Mouse (Mus musculus): ENCODE results near the gene Mucl3. TPM values are rescaled to one million over a fixed set of nuclear protein-coding genes. Genes with fewer than 3 reads are reported as not detected.

Gene Mucl3
- polyA plus RNA-seq (2017; shearing (Covaris generic)), result 0.15 TPM

DNA sequence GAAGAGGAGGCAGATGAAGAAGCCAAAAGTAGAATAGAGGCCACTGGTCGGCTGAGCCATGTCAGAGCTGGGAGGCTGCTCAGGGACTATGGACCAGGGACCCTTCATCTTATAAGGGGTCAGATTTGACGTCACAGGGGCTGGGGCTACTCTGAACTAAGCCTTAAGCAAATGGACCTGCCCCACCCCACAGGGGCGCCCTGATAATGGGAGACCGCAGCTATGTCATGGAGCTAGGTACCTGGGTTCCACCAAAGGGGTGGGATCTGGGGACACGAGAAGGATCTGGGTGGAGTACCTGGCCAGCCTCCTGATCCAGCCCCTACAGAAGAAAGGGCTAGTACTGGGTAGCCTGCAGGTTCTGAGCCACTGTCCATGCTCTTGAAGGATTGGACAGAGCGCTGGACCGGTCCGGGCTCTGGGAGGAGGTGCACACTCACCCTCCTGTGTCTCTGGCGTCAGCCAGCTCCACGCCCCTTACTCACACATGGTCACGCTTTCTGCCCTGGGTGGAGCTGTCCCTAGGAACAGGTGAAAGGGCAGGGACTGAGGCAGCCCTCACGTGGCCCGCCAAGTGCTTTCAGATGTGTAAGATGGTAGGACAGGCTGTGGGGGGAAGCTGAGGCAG is at the start of gene Mucl3:
Mucl3 (minus strand) TSS at position 87 of the 628 bp plus-strand sequence.

DNA sequence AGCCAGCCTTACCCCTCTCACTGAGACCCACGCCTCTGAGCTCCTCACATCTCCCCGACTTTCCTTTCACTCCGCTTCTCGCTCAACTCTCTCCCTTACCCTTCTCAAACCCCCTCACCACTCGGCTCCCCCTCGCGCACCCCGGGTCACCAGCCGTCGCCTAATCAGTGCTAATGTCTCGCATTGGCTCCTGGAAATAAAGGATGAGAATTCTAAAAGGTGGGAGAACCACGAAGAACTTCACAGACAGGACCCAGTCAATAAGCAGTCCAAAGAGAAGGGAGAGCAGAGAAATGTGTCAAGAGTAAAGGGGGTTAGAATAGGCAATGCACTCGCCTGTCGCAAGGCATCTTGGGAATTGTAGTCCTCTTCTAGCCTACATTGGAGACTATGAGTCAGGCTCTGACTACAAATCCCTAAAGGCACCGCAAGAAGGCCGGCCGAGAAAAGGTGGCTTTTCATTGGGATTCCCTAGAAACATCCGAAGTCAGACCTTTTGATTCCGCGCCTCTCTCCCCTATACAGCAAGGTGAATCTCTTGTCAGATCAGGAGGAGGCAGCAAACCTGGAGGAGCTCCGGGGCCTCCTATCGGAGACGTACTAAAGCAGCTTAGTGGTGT is 30.0 kb upstream of the Mucl3 start, which contains the start of gene Gtf2h4:
Gtf2h4 (minus strand) TSS at position 324 of the 620 bp plus-strand sequence.

DNA sequence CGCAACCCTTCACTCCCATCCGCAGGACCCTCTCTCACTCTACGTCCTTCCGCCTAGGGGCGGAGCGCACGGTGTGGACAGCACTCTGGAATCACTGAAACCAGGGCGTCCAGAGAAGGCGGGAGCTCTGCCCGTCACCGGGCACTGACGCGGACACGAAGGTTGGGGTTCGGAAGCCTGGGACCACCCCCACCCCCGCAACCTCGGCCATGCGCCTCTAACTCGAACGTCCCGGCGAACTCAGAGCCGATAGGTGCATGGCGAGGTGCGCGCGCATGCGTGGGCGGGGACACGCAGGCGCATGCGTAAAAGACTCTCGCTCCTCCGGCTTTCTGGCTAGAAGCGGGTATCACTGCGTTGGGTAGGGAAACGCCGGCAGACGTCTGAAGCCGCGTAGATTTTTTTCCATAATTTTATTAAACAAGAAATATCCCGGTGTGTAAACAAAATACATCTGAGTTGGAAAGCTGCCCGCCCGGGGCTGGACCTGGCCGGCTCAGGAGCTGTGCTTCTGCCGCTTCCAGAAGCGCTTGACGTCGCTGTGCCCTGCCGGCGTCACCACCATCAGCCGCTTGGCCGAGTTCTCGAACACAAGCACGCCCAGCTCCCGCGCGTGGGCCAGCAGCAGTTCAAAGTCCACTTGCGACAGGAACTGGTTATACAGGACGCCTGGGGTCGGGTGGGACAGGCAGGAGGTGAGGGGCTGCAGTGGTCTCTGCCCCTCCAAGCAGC is 24.0 kb upstream of the Mucl3 start, which contains the start of gene Vars2:
Vars2 (minus strand) TSS at position 259 of the 732 bp plus-strand sequence.

DNA sequence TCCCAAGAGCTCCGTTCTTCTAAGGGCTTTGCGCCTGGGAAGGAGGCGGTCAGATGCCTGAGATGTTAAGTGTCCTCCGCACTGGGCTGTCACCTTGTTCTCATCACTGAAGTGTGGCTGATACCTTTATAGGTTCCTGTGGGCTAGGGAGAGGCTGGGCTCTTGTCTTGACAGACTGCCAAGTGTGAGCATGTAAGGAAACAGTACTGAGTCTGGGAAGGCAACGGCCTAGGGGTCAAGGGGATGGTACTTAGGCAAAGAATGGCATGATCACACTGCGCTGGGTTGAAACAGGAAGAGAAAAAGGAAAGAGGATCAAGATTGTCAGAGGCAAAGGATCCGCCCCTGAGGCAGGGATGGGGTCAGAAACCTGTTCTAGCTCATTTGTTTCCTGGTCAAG is 17.0 kb downstream of the Mucl3 start, which contains the start of gene Gm9573:
Gm9573 (minus strand) TSS at position 101 of the 400 bp plus-strand sequence.

DNA sequence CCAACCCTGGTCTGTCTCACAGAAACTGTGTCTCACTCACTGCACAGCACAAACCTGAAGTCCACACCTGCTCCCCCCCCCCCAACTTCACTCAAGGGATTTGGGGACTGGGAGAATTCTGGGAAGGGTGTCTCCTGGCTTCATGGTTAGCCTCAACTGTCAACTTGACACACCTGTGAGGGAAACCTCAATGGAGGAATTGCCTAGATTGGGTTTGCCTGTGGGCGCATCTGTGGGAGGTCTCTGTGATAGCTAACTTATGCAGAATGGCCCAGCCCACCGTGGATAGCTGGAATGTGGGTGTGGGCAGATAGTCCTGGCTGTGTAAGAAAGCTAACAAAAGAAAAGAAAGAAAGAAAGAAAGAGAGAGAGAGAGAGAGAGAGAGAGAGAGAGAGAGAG is 42.2 kb downstream of the Mucl3 start, which contains the start of gene Sfta2:
Sfta2 (plus strand) TSS at position 301 of the 400 bp plus-strand sequence.

Other genes with a start within 250 kb of the Mucl3 start
- gene H2-Q6, start 218.8 kb downstream of the Mucl3 start, polyA plus RNA-seq (2017; shearing (Covaris generic)), result 1,066 TPM
- gene H2-Q7, start 204.5 kb downstream of the Mucl3 start, polyA plus RNA-seq (2017; shearing (Covaris generic)), result 2,802 TPM
- gene H2-Q10, start 173.6 kb downstream of the Mucl3 start, polyA plus RNA-seq (2017; shearing (Covaris generic)), result 30.8 TPM
- gene Pou5f1, start 137.7 kb downstream of the Mucl3 start, polyA plus RNA-seq (2017; shearing (Covaris generic)), result 0.22 TPM
- 22.1 TPM for gene Tcf19, start 126.9 kb downstream of the Mucl3 start, polyA plus RNA-seq (2017; shearing (Covaris generic))
- 13.2 TPM for gene Cchcr1, start 126.6 kb downstream of the Mucl3 start, polyA plus RNA-seq (2017; shearing (Covaris generic))
- not detected for gene Psors1c2, start 110.5 kb downstream of the Mucl3 start, polyA plus RNA-seq (2017; shearing (Covaris generic))
- not detected for gene Cdsn, start 91.6 kb downstream of the Mucl3 start, polyA plus RNA-seq (2017; shearing (Covaris generic))
- not detected for gene 2300002M23Rik, start 76.2 kb downstream of the Mucl3 start, polyA plus RNA-seq (2017; shearing (Covaris generic))
- gene Sfta2, start 42.1 kb downstream of the Mucl3 start, polyA plus RNA-seq (2017; shearing (Covaris generic)), result not detected
- not detected for gene Gm9573, start 17.1 kb downstream of the Mucl3 start, polyA plus RNA-seq (2017; shearing (Covaris generic))
- gene Vars2, start 23.9 kb upstream of the Mucl3 start, polyA plus RNA-seq (2017; shearing (Covaris generic)), result 33.5 TPM
- gene Gtf2h4, start 30.0 kb upstream of the Mucl3 start, polyA plus RNA-seq (2017; shearing (Covaris generic)), result 27.5 TPM
- gene Ddr1, start 60.9 kb upstream of the Mucl3 start, polyA plus RNA-seq (2017; shearing (Covaris generic)), result 8.4 TPM
- gene Ier3, start 178.0 kb upstream of the Mucl3 start, polyA plus RNA-seq (2017; shearing (Covaris generic)), result 2.0 TPM
- gene Flot1, start 179.5 kb upstream of the Mucl3 start, polyA plus RNA-seq (2017; shearing (Covaris generic)), result 55.9 TPM
- 127 TPM for gene Tubb5, start 194.6 kb upstream of the Mucl3 start, polyA plus RNA-seq (2017; shearing (Covaris generic))
- gene Mdc1, start 197.8 kb upstream of the Mucl3 start, polyA plus RNA-seq (2017; shearing (Covaris generic)), result 23.5 TPM
- 29.0 TPM for gene Nrm, start 217.6 kb upstream of the Mucl3 start, polyA plus RNA-seq (2017; shearing (Covaris generic))
- gene Ppp1r18, start 221.9 kb upstream of the Mucl3 start, polyA plus RNA-seq (2017; shearing (Covaris generic)), result 605 TPM
- 23.5 TPM for gene Dhx16, start 236.1 kb upstream of the Mucl3 start, polyA plus RNA-seq (2017; shearing (Covaris generic))